Mouse (Mus musculus) embryonic facial prominence, embryonic 12.5 days (tissue): Measurements from ENCODE around the gene Wdr37. TPM values are rescaled to one million over a fixed set of nuclear protein-coding genes. Genes with fewer than 3 reads are reported as not detected.
A peak's percentile ranks its signal among the peaks of the same experiment; 100 is the strongest.

Experiments used
- ATAC-seq: fragments of 200-750 bp; cut with Nextera tagmentation; 2 replicates; pipeline ENCODE4 v1.8.0; 2017; ENCODE audit not compliant: insufficient number of reproducible peaks, insufficient read depth, low FRiP score, low TSS enrichment
- H3K27ac ChIP-seq: fragments of 300-500 bp; sonication (generic); 2 replicates; pipeline ENCODE4 v1.5.1; 2016; ENCODE audit warnings: mild to moderate bottlenecking
- H3K27me3 ChIP-seq: fragments of 300-500 bp; sonication (generic); 2 replicates; pipeline ENCODE4 v1.6.1; 2016; ENCODE audit warnings: mild to moderate bottlenecking, moderate library complexity
- H3K36me3 ChIP-seq: fragments of 300-500 bp; sonication (generic); 2 replicates; pipeline ENCODE4 v1.6.1; 2016; ENCODE audit warnings: mild to moderate bottlenecking
- H3K4me1 ChIP-seq: fragments of 300-500 bp; sonication (generic); 2 replicates; pipeline ENCODE4 v1.6.1; 2016
- H3K4me2 ChIP-seq: fragments of 300-500 bp; sonication (generic); replicated peaks from 2 replicates; pipeline ENCODE4 v1.6.1; 2016; ENCODE audit warnings: mild to moderate bottlenecking, moderate library complexity
- H3K4me3 ChIP-seq: fragments of 300-500 bp; sonication (generic); 2 replicates; pipeline ENCODE4 v1.5.1; 2016; ENCODE audit warnings: mild to moderate bottlenecking
- H3K9ac ChIP-seq: fragments of 300-500 bp; sonication (generic); 2 replicates; pipeline ENCODE4 v1.6.1; 2016; ENCODE audit warnings: mild to moderate bottlenecking, moderate library complexity
- H3K9me3 ChIP-seq: fragments of 300-500 bp; sonication (generic); 2 replicates; pipeline ENCODE4 v1.6.1; 2016; ENCODE audit warnings: mild to moderate bottlenecking, moderate library complexity
- WGBS: fragments of 180-500 bp; shearing (Covaris S2); methylation state at CpG from one replicate; pipeline ENCODE4 v1.1.7; 2016; 5-methylcytosine and 5-hydroxymethylcytosine counted together
- polyA plus RNA-seq: library from polyadenylated mRNA; unstranded; fragments of >200 nt; fragmentation: Nextera tagmentation; extraction: Ambion mirVana; gene quantifications from 2 replicates; pipeline ENCODE4 v1.2.1, GENCODE M21; 2016

The Wdr37 gene
- polyA plus RNA-seq, 1 experiment from 2014 or later, result 32.3 TPM

GRCm38 (mm10) chr13:8800576-8800975 lies 71.1 kb downstream of the Wdr37 start:
- Histone ChIP-seq H3K4me2 (no peak overlapping the region), H3K36me3 (peaks cover 10% of the 10 kb centered on the region; the same call in 1 of the 2 replicates), H3K9me3 (no peaks in the 10 kb centered on the region), H3K4me3 (no peak overlapping the region), H3K9ac (no peak overlapping the region), H3K4me1 (no peaks in the 10 kb centered on the region), H3K27me3 (no peaks in the 10 kb centered on the region), H3K27ac (no peak overlapping the region)
- 86% methylated on average over 6 of the region's 6 CpGs for WGBS
- no peak for ATAC-seq

GRCm38 (mm10) chr13:8793217-8793616 lies 78.5 kb downstream of the Wdr37 start:
- no peaks in the 10 kb centered on the region for H3K27me3 ChIP-seq
- H3K27ac ChIP-seq, result no peak overlapping the region
- H3K4me2 ChIP-seq, result no peak overlapping the region
- WGBS, result 79% methylated on average over 8 of the region's 8 CpGs
- no peaks in the 10 kb centered on the region for H3K4me1 ChIP-seq
- no peaks in the 10 kb centered on the region for H3K36me3 ChIP-seq
- H3K9ac ChIP-seq, result no peak overlapping the region
- no peaks in the 10 kb centered on the region for H3K9me3 ChIP-seq
- no peak overlapping the region for H3K4me3 ChIP-seq
- ATAC-seq, result no peak

- Histone ChIP-seq H3K9me3 (no peaks in the 10 kb centered on the region), H3K4me2 (0 out of 2 replicates have a peak overlapping the region, but pooled peaks have one; percentile 15), H3K27ac (no peak overlapping the region), H3K27me3 (no peaks in the 10 kb centered on the region), H3K4me1 (no peaks in the 10 kb centered on the region), H3K9ac (no peak overlapping the region), H3K36me3 (no peaks in the 10 kb centered on the region), H3K4me3 (no peak overlapping the region)
- 34% methylated on average over 9 of the region's 9 CpGs for WGBS
- ATAC-seq, result no peak
Measured at GRCm38 (mm10) chr13:8785185-8785584, 86.5 kb downstream of the Wdr37 start.

- H3K4me2 ChIP-seq, result no peak overlapping the region
- H3K27me3 ChIP-seq, result no peaks in the 10 kb centered on the region
- H3K9ac ChIP-seq, result no peak overlapping the region
- no peak for ATAC-seq
- H3K4me3 ChIP-seq, result no peak overlapping the region
- WGBS, result 71% methylated on average over 14 of the region's 14 CpGs
- H3K27ac ChIP-seq, result no peak overlapping the region
- no peaks in the 10 kb centered on the region for H3K4me1 ChIP-seq
- H3K9me3 ChIP-seq, result no peaks in the 10 kb centered on the region
- H3K36me3 ChIP-seq, result no peaks in the 10 kb centered on the region
Measured at GRCm38 (mm10) chr13:8784308-8785061, 87.2 kb downstream of the Wdr37 start.

DNA sequence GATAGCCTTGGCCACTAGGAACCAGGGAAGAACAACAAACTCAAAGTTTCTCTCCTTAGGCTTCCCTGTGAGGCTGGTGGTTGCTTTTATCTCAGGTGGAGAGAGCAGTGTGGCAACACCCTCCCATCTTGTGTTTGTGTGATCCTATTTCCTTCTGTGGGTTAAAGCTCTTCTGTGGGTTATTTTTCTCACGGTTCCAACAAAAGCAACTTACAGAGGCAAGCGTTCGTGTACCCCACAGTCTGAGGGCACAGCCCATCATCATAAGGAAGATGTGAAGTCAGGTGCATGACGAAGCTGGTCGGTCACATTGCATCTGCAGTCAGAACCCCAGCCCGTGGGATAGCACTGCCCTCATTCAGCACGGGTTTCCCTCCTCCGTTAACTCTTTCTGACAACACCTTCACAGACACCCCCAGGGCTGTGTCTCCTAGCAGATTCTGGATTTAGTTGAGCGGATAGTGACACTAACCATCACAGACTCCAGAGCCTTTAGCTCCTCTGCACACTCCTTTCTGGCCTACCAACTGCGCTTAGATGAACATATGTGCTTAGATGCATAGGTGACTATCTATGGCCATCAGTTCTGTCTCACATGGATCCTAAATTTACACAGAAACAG lies 87.9 kb downstream of the Wdr37 start:
- Histone ChIP-seq H3K36me3 (no peaks in the 10 kb centered on the region), H3K27me3 (no peaks in the 10 kb centered on the region), H3K4me2 (no peak overlapping the region), H3K9ac (no peak overlapping the region), H3K4me1 (no peaks in the 10 kb centered on the region), H3K4me3 (no peak overlapping the region), H3K27ac (no peak overlapping the region), H3K9me3 (no peaks in the 10 kb centered on the region)
- 89% methylated on average over 10 of the region's 10 CpGs for WGBS
- no peak for ATAC-seq

GRCm38 (mm10) chr13:8782636-8783035 lies 89.1 kb downstream of the Wdr37 start:
- no peak overlapping the region for H3K9ac ChIP-seq
- H3K27ac ChIP-seq, result no peak overlapping the region
- no peak for ATAC-seq
- no peaks in the 10 kb centered on the region for H3K4me1 ChIP-seq
- H3K4me2 ChIP-seq, result no peak overlapping the region
- H3K9me3 ChIP-seq, result no peaks in the 10 kb centered on the region
- no peaks in the 10 kb centered on the region for H3K36me3 ChIP-seq
- 23% methylated on average over 4 of the region's 4 CpGs for WGBS
- H3K4me3 ChIP-seq, result no peak overlapping the region
- H3K27me3 ChIP-seq, result no peaks in the 10 kb centered on the region

GRCm38 (mm10) chr13:8780441-8780840 lies 91.3 kb downstream of the Wdr37 start:
- 50% methylated on average over 4 of the region's 4 CpGs for WGBS
- no peaks in the 10 kb centered on the region for H3K9me3 ChIP-seq
- ATAC-seq, result no peak
- H3K4me1 ChIP-seq, result no peaks in the 10 kb centered on the region
- no peak overlapping the region for H3K27ac ChIP-seq
- H3K4me2 ChIP-seq, result no peak overlapping the region
- no peaks in the 10 kb centered on the region for H3K27me3 ChIP-seq
- H3K36me3 ChIP-seq, result no peaks in the 10 kb centered on the region
- H3K4me3 ChIP-seq, result no peak overlapping the region
- no peak overlapping the region for H3K9ac ChIP-seq

GRCm38 (mm10) chr13:8770616-8771015 lies 101.1 kb downstream of the Wdr37 start:
- Histone ChIP-seq H3K27ac (no peak overlapping the region), H3K4me3 (no peak overlapping the region), H3K4me2 (no peak overlapping the region), H3K36me3 (no peaks in the 10 kb centered on the region), H3K27me3 (no peaks in the 10 kb centered on the region), H3K4me1 (no peaks in the 10 kb centered on the region), H3K9ac (no peak overlapping the region), H3K9me3 (0 out of 2 replicates have a peak, but pooled peaks cover 4% of the 10 kb centered on the region)
- ATAC-seq, result no peak
- 78% methylated on average over 4 of the region's 4 CpGs for WGBS

DNA sequence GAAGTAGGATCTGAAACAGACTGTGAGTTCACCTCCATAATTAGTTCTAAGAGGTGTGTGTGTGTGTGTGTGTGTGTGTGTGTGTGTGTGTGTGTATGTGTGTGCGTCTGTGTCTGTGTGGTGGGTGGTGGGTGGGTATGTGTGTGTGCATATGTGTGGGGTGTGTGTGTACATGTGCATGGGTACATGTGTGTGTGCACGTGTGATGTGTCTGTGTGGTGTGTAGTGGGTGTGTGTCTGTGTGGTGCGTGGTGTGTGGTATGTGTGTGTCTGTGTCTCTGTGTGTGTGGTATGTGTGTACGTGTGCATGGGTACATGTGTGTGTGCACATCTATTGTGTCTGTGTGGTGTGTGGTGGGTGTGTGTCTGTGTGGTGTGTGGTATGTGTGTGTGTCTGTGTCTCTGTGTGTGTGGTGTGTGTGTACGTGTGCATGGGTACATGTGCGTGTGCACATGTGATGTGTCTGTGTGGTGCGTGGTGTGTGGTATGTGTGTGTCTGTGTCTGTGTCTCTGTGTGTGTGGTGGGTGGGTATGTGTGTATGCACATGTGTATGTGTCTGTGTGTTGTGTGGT lies 102.0 kb downstream of the Wdr37 start:
- H3K4me2 ChIP-seq, result no peak overlapping the region
- no peaks in the 10 kb centered on the region for H3K27me3 ChIP-seq
- H3K4me1 ChIP-seq, result no peaks in the 10 kb centered on the region
- H3K4me3 ChIP-seq, result no peak overlapping the region
- no peaks in the 10 kb centered on the region for H3K36me3 ChIP-seq
- no peak overlapping the region for H3K9ac ChIP-seq
- no peak overlapping the region for H3K27ac ChIP-seq
- ATAC-seq, result 0 out of 2 replicates have a peak, but pooled peaks have one; percentile 47
- WGBS, result 93% methylated on average over 7 of the region's 7 CpGs
- H3K9me3 ChIP-seq, result 0 out of 2 replicates have a peak, but pooled peaks cover 4% of the 10 kb centered on the region

- no peak overlapping the region for H3K27ac ChIP-seq
- H3K9me3 ChIP-seq, result no peaks in the 10 kb centered on the region
- H3K9ac ChIP-seq, result no peak overlapping the region
- H3K27me3 ChIP-seq, result no peaks in the 10 kb centered on the region
- H3K4me3 ChIP-seq, result no peak overlapping the region
- no peak overlapping the region for H3K4me2 ChIP-seq
- WGBS, result 69% methylated on average over 8 of the region's 8 CpGs
- no peaks in the 10 kb centered on the region for H3K4me1 ChIP-seq
- ATAC-seq, result no peak
- no peaks in the 10 kb centered on the region for H3K36me3 ChIP-seq
Measured at GRCm38 (mm10) chr13:8760940-8761339, 110.8 kb downstream of the Wdr37 start.
